Mouse (Mus musculus): Measurements from ENCODE around the gene Vps54. TPM values are rescaled to one million over a fixed set of nuclear protein-coding genes. Genes with fewer than 3 reads are reported as not detected.

Vps54 gene
- polyA plus RNA-seq, 1 experiment from 2014 or later, result 16.6 TPM

- H3K27me3 ChIP-seq (replicated peaks), result no peaks in the 10 kb centered on the region
- H3K4me2 ChIP-seq (replicated peaks), result no peak overlapping the region
- no peaks in the 10 kb centered on the region for H3K9me3 ChIP-seq
- no peaks in the 10 kb centered on the region for H3K36me3 ChIP-seq
- no peak overlapping the region for H3K9ac ChIP-seq
- 95% methylated on average over 4 of the region's 4 CpGs for WGBS
- no peak overlapping the region for H3K27ac ChIP-seq
- peaks cover 3% of the 10 kb centered on the region for H3K4me1 ChIP-seq
- ATAC-seq (ENCODE audit: low FRiP score, low read depth), result no peak
- no peak overlapping the region for H3K4me3 ChIP-seq
Observed at GRCm38 (mm10) chr11:21363144-21363940, 124.3 kb downstream of the Vps54 start.

- no peak for ATAC-seq (ENCODE audit: low FRiP score, low read depth)
- H3K36me3 ChIP-seq, result no peaks in the 10 kb centered on the region
Observed at GRCm38 (mm10) chr11:21368466-21368865, 129.4 kb downstream of the Vps54 start.

GRCm38 (mm10) chr11:21369248-21370016, 130.4 kb downstream of the Vps54 start:
- no peaks in the 10 kb centered on the region for H3K9me3 ChIP-seq
- 26% methylated on average over 9 of the region's 9 CpGs for WGBS
- ATAC-seq (ENCODE audit: low FRiP score, low read depth), result no peak
- H3K27ac ChIP-seq, result no peak overlapping the region
- H3K27me3 ChIP-seq (replicated peaks), result no peaks in the 10 kb centered on the region
- peak overlapping the region; percentile 80; the same call in 1 of the 2 replicates for H3K9ac ChIP-seq
- H3K4me2 ChIP-seq (replicated peaks), result peak overlapping the region; percentile 64
- peaks cover 17% of the 10 kb centered on the region for H3K4me1 ChIP-seq
- peak overlapping the region; percentile 80 for H3K4me3 ChIP-seq
- H3K36me3 ChIP-seq, result no peaks in the 10 kb centered on the region

More at GRCm38 (mm10) chr11:21368466-21368865, 129.4 kb downstream of the Vps54 start:
- 50% methylated on average over 7 of the region's 7 CpGs for WGBS
- Histone ChIP-seq H3K4me1 (peaks cover 17% of the 10 kb centered on the region), H3K9me3 (no peaks in the 10 kb centered on the region), H3K27me3 (replicated peaks) (no peaks in the 10 kb centered on the region), H3K9ac (no peak overlapping the region), H3K4me3 (0 out of 2 replicates have a peak overlapping the region, but pooled peaks have one; percentile 3), H3K27ac (no peak overlapping the region), H3K4me2 (replicated peaks) (peak overlapping the region; percentile 64)

- Histone ChIP-seq H3K4me3 (peak overlapping the region; percentile 80), H3K27me3 (replicated peaks) (no peaks in the 10 kb centered on the region), H3K4me1 (peaks cover 17% of the 10 kb centered on the region), H3K27ac (peak overlapping the region; percentile 59; the same call in 1 of the 2 replicates), H3K9ac (peak overlapping the region; percentile 80), H3K9me3 (no peaks in the 10 kb centered on the region), H3K36me3 (no peaks in the 10 kb centered on the region), H3K4me2 (replicated peaks) (peak overlapping the region; percentile 64)
- WGBS, result under 1% methylated on average over 69 of the region's 69 CpGs
- peak; percentile 94 for ATAC-seq (ENCODE audit: low FRiP score, low read depth)
Observed at GRCm38 (mm10) chr11:21370399-21371121, 131.5 kb downstream of the Vps54 start.

MicroRNAs within 50 kb of the gene (microRNA counts, 519-probe panel; counts per million panel counts)
- 342 counts per million, percentile 67 among the panel's probes with 10 or more counts for microRNA mmu-miR-1933-3p
- microRNA mmu-miR-1933-5p, result 342 counts per million, percentile 67 among the panel's probes with 10 or more counts

Small RNAs within 50 kb of the gene (microRNA-seq; reads per million reads assigned to microRNA genes)
- 0.87 reads per million for gene Mir1933

Other genes starting within 250 kb of the Vps54 start
- 109 and 110 TPM in 2 replicates for gene Peli1, start 148.0 kb upstream of the Vps54 start, polyA plus RNA-seq (2016; fragmentation: Nextera tagmentation; extraction: Ambion mirVana)
- gene Ugp2, start 131.9 kb downstream of the Vps54 start, polyA plus RNA-seq (2016; fragmentation: Nextera tagmentation; extraction: Ambion mirVana), result 72.9 and 75.0 TPM in 2 replicates